Mouse (Mus musculus) limb, embryonic 11.5 days (tissue): ENCODE measurements around the gene Surf2. TPM values are rescaled to one million over a fixed set of nuclear protein-coding genes. Genes with fewer than 3 reads are reported as not detected.

ENCODE experiments used
- ATAC-seq: fragments of 200-750 bp; cut with Nextera tagmentation; 2 replicates; pipeline ENCODE4 v1.8.0; 2017; ENCODE audit warnings: low read depth; ENCODE audit not compliant: insufficient number of reproducible peaks, low FRiP score, low TSS enrichment
- DNase-seq: peaks from one replicate; pipeline ENCODE4 v3.0.0-alpha.2; 2015; ENCODE audit warnings: low spot score
- H3K27ac ChIP-seq: fragments of 300-500 bp; sonication (generic); replicated peaks from 2 replicates; pipeline ENCODE4 v1.5.1; 2014; ENCODE audit warnings: low read depth, mild to moderate bottlenecking, low read length
- H3K27me3 ChIP-seq: fragments of 300-500 bp; sonication (generic); 2 replicates; pipeline ENCODE4 v1.6.1; 2014; ENCODE audit warnings: mild to moderate bottlenecking, low read length, mixed read lengths; ENCODE audit not compliant: control insufficient read depth, insufficient read depth
- H3K36me3 ChIP-seq: fragments of 300-500 bp; sonication (generic); 2 replicates; pipeline ENCODE4 v1.6.1; 2014; ENCODE audit warnings: mild to moderate bottlenecking, low read length, moderate library complexity, mixed read lengths; ENCODE audit not compliant: control insufficient read depth, insufficient read depth
- H3K4me1 ChIP-seq: fragments of 300-500 bp; sonication (generic); 2 replicates; pipeline ENCODE4 v1.6.1; 2014; ENCODE audit warnings: low read length, mixed read lengths; ENCODE audit not compliant: control insufficient read depth, insufficient read depth
- H3K4me2 ChIP-seq: fragments of 300-500 bp; sonication (generic); 2 replicates; pipeline ENCODE4 v1.6.1; 2014; ENCODE audit warnings: low read depth, mild to moderate bottlenecking, moderate library complexity; ENCODE audit not compliant: severe bottlenecking
- H3K4me3 ChIP-seq: fragments of 300-500 bp; sonication (generic); 2 replicates; pipeline ENCODE4 v1.5.1; 2014; ENCODE audit warnings: low read depth, low read length
- H3K9ac ChIP-seq: fragments of 300-500 bp; sonication (generic); 2 replicates; pipeline ENCODE4 v1.6.1; 2014; ENCODE audit warnings: mild to moderate bottlenecking, low read length
- H3K9me3 ChIP-seq: fragments of 300-500 bp; sonication (generic); 2 replicates; pipeline ENCODE4 v1.6.1; 2016; ENCODE audit warnings: low read length; ENCODE audit not compliant: control insufficient read depth
- WGBS: fragments of 180-500 bp; shearing (Covaris S2); extraction: QIAGEN DNeasy Blood & Tissue Kit; methylation state at CpG from one replicate; pipeline ENCODE4 v1.1.7; 2014; 5-methylcytosine and 5-hydroxymethylcytosine counted together
- polyA plus RNA-seq: library from polyadenylated mRNA; unstranded; fragments of >200 nt; fragmentation: Nextera tagmentation; extraction: Ambion mirVana; gene quantifications from 2 replicates; pipeline ENCODE4 v1.2.1, GENCODE M21; 2014

The Surf2 gene
- polyA plus RNA-seq, 1 experiment from 2014 or later, result 45.1 TPM

DNA sequence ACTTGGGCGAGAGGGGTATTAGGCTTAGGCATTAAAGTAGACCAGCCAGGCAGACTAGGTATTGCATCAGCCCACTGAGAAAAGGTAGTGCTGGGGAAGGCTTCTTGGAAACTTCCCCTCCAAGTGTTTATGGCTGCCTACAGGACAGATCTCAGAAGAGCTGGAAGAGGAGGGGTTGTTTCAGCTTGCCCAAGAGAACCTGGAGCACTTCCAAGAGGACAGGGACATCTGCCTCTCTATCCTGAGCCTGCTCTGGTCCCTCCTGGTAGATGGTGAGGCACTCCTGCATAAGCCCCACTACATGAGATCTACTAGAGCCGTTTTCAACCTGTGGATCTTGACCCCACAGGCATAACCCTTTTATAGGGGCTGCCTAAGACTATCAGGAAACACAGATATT, 34.2 kb downstream of the Surf2 start:
- H3K27ac ChIP-seq, result no peak overlapping the region
- no peak overlapping the region for H3K9ac ChIP-seq
- H3K4me1 ChIP-seq, result no peaks in the 10 kb centered on the region
- H3K36me3 ChIP-seq, result peaks cover 15% of the 10 kb centered on the region
- no peak overlapping the region for H3K4me3 ChIP-seq
- ATAC-seq (no peak), DNase-seq (no peak)
- WGBS, result 84% methylated on average over 2 of the region's 2 CpGs
- H3K27me3 ChIP-seq, result no peaks in the 10 kb centered on the region
- H3K9me3 ChIP-seq, result no peaks in the 10 kb centered on the region
- no peak overlapping the region for H3K4me2 ChIP-seq

DNA sequence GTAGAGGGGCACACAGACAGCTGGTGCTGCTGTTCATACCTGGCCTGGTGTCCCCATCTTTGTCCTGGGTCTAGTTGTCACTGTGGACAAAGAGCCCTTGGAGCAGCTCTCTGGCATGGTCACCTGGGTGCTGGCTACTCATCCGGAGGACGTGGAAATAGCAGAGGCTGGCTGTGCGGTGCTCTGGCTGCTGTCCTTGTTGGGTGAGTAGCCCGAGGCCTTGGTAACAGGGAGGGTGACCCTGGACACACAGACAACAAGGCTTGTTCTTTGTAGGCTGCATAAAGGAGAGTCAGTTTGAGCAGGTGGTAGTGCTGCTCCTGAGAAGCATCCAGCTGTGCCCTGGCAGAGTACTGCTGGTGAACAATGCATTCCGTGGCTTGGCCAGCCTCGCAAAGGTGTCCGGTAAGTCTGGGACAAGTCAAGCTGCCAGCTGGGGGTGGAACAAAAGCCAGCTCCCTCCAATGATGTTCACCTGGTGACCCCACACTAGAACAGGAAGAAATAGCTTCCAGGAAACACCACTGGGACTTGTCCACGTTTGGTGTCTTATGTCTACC, 35.3 kb downstream of the Surf2 start:
- DNase-seq (no peak), ATAC-seq (no peak)
- no peak overlapping the region for H3K27ac ChIP-seq
- no peaks in the 10 kb centered on the region for H3K9me3 ChIP-seq
- no peaks in the 10 kb centered on the region for H3K4me1 ChIP-seq
- no peak overlapping the region for H3K4me3 ChIP-seq
- H3K27me3 ChIP-seq, result no peaks in the 10 kb centered on the region
- H3K9ac ChIP-seq, result no peak overlapping the region
- H3K4me2 ChIP-seq, result no peak overlapping the region
- H3K36me3 ChIP-seq, result peaks cover 17% of the 10 kb centered on the region
- 95% methylated on average over 8 of the region's 8 CpGs for WGBS

DNA sequence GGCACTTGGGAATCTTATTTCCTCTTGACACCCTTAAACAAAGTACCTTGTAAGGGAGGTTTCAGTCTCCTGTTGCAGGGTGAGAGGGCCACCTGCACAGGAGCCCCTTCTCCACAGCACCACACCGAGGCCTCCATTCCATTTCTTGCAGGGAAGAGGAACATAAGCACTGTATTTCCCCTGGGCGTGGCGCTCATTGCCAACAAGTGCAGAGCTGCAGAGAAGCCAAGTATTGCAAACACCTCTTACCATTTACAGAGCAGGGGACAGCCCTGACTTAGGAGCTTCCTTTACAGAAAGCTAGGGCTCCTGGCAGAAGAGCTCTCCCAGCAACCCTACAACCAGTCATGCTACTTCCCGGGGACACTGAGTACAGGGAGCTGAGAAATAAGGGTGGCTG, 36.0 kb downstream of the Surf2 start:
- H3K9ac ChIP-seq, result no peak overlapping the region
- H3K27ac ChIP-seq, result no peak overlapping the region
- H3K36me3 ChIP-seq, result peaks cover 19% of the 10 kb centered on the region
- no peaks in the 10 kb centered on the region for H3K27me3 ChIP-seq
- WGBS, result 93% methylated on average over 4 of the region's 4 CpGs
- DNase-seq (no peak), ATAC-seq (no peak)
- H3K4me2 ChIP-seq, result no peak overlapping the region
- H3K4me1 ChIP-seq, result no peaks in the 10 kb centered on the region
- no peak overlapping the region for H3K4me3 ChIP-seq
- no peaks in the 10 kb centered on the region for H3K9me3 ChIP-seq

DNA sequence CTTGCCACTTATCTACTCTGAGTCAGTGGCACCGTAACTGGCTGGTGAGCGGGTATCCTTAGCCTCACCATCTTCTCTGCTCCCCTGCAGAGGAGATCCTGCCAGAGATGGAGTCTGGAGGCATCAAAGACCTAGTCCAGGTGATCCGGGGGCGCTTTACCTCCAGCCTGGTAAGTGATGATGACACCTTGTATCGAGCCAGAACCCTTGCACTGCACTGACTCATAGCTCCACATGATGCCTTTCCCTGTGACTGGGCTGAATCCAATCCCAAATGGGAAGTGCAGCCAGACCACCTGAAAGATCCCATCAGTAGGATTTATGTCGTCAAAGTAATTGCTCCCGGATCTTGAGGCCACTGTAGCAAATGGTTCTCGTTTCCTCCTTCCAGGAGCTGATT, 36.7 kb downstream of the Surf2 start:
- 80% methylated on average over 8 of the region's 8 CpGs for WGBS
- Histone ChIP-seq H3K27me3 (no peaks in the 10 kb centered on the region), H3K9me3 (no peaks in the 10 kb centered on the region), H3K9ac (no peak overlapping the region), H3K4me3 (no peak overlapping the region), H3K4me2 (no peak overlapping the region), H3K36me3 (peaks cover 24% of the 10 kb centered on the region), H3K4me1 (no peaks in the 10 kb centered on the region), H3K27ac (no peak overlapping the region)
- ATAC-seq (no peak), DNase-seq (no peak)

DNA sequence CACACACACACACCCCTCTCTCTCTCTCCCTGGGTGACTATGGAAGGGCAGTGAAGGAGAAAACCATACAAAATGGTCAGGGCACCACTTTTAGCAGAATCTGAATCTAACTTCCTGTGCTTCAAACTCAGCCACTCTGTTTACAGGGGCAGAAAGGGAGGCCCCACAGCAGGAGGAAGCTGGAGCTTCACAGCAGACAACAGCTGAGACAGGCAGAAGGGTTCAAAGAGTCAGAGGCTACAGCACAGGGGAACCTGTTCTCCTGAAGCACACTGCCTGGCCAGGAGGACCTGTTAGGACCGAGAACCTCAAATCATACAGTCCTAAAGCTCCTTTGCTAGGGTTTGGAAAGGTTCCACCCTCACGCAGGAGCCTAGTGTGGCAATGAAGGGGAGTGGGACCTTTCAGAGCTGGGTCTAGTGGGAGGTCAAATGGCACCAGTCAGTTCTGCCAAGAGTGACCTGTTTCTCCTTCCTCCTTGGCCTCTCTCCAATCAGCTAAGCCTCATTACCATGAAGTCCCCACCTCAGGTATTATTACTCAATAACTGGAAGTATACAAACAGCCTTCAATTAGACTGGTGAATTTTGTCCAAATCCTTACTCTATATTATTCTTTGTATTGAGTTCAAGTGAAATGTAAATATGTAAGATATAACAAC, 38.7 kb downstream of the Surf2 start:
- H3K36me3 ChIP-seq, result peaks cover 24% of the 10 kb centered on the region
- H3K4me2 ChIP-seq, result no peak overlapping the region
- ATAC-seq (no peak), DNase-seq (no peak)
- 95% methylated on average over 2 of the region's 2 CpGs for WGBS
- H3K4me1 ChIP-seq, result no peaks in the 10 kb centered on the region
- H3K9ac ChIP-seq, result no peak overlapping the region
- H3K27ac ChIP-seq, result no peak overlapping the region; the same call in 1 of the 2 replicates
- no peaks in the 10 kb centered on the region for H3K9me3 ChIP-seq
- no peaks in the 10 kb centered on the region for H3K27me3 ChIP-seq
- no peak overlapping the region for H3K4me3 ChIP-seq

DNA sequence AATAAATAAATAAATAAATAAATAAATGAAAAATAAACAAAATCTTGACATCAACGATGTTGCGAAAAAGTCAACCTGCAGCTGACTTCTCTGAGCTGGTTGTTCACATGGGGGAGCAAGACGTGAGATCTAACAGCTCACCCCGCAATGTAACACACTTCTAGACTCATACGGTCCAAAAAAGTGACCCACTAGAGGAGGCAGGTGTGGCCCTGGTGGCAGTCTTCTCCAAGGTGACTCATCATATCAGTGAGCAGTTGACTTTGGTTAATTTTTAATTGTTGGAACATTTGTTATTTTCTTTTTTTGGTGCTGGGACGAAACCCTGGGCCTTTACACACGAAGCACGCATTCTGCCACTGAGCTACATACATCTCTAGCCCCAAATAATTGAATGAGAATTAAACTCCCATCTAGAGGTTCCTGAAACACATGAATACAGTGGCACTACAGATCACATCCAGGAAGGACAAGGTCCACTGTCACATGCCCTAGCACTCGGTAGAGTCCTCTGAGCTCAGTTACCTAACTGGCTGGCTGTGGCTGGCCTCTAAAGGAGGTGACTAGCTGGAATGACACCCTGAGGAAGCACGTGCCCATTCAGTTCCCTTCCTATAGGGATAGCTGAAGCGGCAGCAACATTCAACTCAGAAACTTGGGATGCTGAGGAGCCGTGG, 40.8 kb downstream of the Surf2 start:
- no peak overlapping the region for H3K4me3 ChIP-seq
- H3K27ac ChIP-seq, result no peak overlapping the region
- no peaks in the 10 kb centered on the region for H3K27me3 ChIP-seq
- no peak overlapping the region for H3K4me2 ChIP-seq
- DNase-seq, result no peak
- ATAC-seq, result no peak
- WGBS, result 93% methylated on average over 12 of the region's 12 CpGs
- peaks cover 27% of the 10 kb centered on the region for H3K36me3 ChIP-seq
- H3K9ac ChIP-seq, result no peak overlapping the region
- no peaks in the 10 kb centered on the region for H3K4me1 ChIP-seq
- H3K9me3 ChIP-seq, result no peaks in the 10 kb centered on the region

DNA sequence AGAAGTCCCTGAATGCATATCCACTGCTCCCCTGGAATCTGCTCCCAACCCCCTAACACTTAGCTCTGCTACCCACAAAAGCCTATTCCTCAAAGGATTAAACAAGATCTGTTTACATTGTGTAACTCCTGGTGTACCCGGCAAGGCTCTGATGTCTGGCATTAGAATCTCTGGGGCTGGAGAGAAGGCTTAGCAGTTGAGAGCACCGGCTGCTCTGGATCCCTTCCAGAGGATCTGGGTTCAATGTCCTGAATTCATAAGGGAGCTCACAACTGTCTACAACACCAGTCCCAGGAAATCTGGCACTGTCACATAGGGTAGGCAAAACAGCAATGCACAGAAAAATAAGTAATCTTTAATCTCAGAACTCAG, 41.3 kb downstream of the Surf2 start:
- Histone ChIP-seq H3K36me3 (peaks cover 27% of the 10 kb centered on the region), H3K4me2 (no peak overlapping the region), H3K27ac (no peak overlapping the region), H3K4me3 (no peak overlapping the region), H3K9me3 (no peaks in the 10 kb centered on the region), H3K4me1 (no peaks in the 10 kb centered on the region), H3K9ac (no peak overlapping the region), H3K27me3 (no peaks in the 10 kb centered on the region)
- 89% methylated on average over 2 of the region's 2 CpGs for WGBS
- no peak for DNase-seq
- no peak for ATAC-seq

DNA sequence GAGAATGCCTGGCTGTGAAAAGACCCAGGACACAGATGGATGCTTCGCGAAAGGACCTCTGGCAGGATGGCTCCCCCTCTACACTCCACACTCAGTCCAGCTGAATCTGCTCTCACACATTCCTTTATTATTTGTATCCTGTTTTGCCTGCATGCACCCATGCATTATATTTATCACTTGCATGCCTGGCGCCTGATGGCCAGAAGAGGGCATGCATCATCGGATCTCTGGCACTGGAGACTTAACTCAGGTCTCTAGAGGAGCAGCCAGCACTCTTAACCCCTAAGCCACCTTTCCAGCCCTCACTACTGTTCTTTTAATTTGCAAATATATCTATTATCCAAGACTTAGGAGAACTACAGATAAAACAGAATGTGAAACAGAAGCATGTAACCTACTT, 44.6 kb downstream of the Surf2 start:
- no peaks in the 10 kb centered on the region for H3K9me3 ChIP-seq
- no peak overlapping the region for H3K27ac ChIP-seq
- 82% methylated on average over 4 of the region's 4 CpGs for WGBS
- no peak overlapping the region for H3K9ac ChIP-seq
- no peaks in the 10 kb centered on the region for H3K27me3 ChIP-seq
- ATAC-seq, result no peak
- DNase-seq, result no peak
- no peak overlapping the region for H3K4me3 ChIP-seq
- H3K36me3 ChIP-seq, result peaks cover 13% of the 10 kb centered on the region
- H3K4me2 ChIP-seq, result no peak overlapping the region
- H3K4me1 ChIP-seq, result peaks cover 5% of the 10 kb centered on the region; the same call in 1 of the 2 replicates
